Mouse (Mus musculus): ENCODE measurements around the gene Ppp2r1b. TPM values are rescaled to one million over a fixed set of nuclear protein-coding genes. Genes with fewer than 3 reads are reported as not detected.

Ppp2r1b gene
- polyA plus RNA-seq, 1 experiment from 2014 or later = 68.8 TPM

Other genes starting within 250 kb of the Ppp2r1b start
- 296 and 323 TPM in 2 replicates for gene Sdhd, start 241.5 kb upstream of the Ppp2r1b start, polyA plus RNA-seq (2015; fragmentation: Nextera tagmentation; extraction: Ambion mirVana)
- 130 and 158 TPM in 2 replicates for gene Timm8b, start 241.4 kb upstream of the Ppp2r1b start, polyA plus RNA-seq (2015; fragmentation: Nextera tagmentation; extraction: Ambion mirVana)
- 0.75 and 1.0 TPM in 2 replicates for gene Pih1d2, start 228.0 kb upstream of the Ppp2r1b start, polyA plus RNA-seq (2015; fragmentation: Nextera tagmentation; extraction: Ambion mirVana)
- 5.6 and 7.0 TPM in 2 replicates for gene Nkapd1, start 227.8 kb upstream of the Ppp2r1b start, polyA plus RNA-seq (2015; fragmentation: Nextera tagmentation; extraction: Ambion mirVana)
- 23.2 and 24.6 TPM in 2 replicates for gene Dlat, start 185.5 kb upstream of the Ppp2r1b start, polyA plus RNA-seq (2015; fragmentation: Nextera tagmentation; extraction: Ambion mirVana)
- gene Dixdc1, start 105.8 kb upstream of the Ppp2r1b start, polyA plus RNA-seq (2015; fragmentation: Nextera tagmentation; extraction: Ambion mirVana) = 1.4 and 1.8 TPM in 2 replicates
- gene 2310030G06Rik, start 98.8 kb upstream of the Ppp2r1b start, polyA plus RNA-seq (2015; fragmentation: Nextera tagmentation; extraction: Ambion mirVana) = 3.9 and 4.1 TPM in 2 replicates
- 9.9 and 15.2 TPM in 2 replicates for gene Cryab, start 94.0 kb upstream of the Ppp2r1b start, polyA plus RNA-seq (2015; fragmentation: Nextera tagmentation; extraction: Ambion mirVana)
- gene Hspb2, start 92.9 kb upstream of the Ppp2r1b start, polyA plus RNA-seq (2015; fragmentation: Nextera tagmentation; extraction: Ambion mirVana) = 2.1 and 3.5 TPM in 2 replicates
- gene Fdxacb1, start 77.1 kb upstream of the Ppp2r1b start, polyA plus RNA-seq (2015; fragmentation: Nextera tagmentation; extraction: Ambion mirVana) = 8.5 and 10.3 TPM in 2 replicates
- 14.3 and 14.4 TPM in 2 replicates for gene Alg9, start 70.3 kb upstream of the Ppp2r1b start, polyA plus RNA-seq (2015; fragmentation: Nextera tagmentation; extraction: Ambion mirVana)
- 17.4 and 18.6 TPM in 2 replicates for gene 1110032A03Rik, start 69.8 kb upstream of the Ppp2r1b start, polyA plus RNA-seq (2015; fragmentation: Nextera tagmentation; extraction: Ambion mirVana)
- 9.8 and 11.0 TPM in 2 replicates for gene Sik2, start 163.8 kb downstream of the Ppp2r1b start, polyA plus RNA-seq (2015; fragmentation: Nextera tagmentation; extraction: Ambion mirVana)
- not detected in 2 replicates for gene Btg4, start 215.6 kb downstream of the Ppp2r1b start, polyA plus RNA-seq (2015; fragmentation: Nextera tagmentation; extraction: Ambion mirVana)
- 1.7 and 1.8 TPM in 2 replicates for gene Layn, start 231.8 kb downstream of the Ppp2r1b start, polyA plus RNA-seq (2015; fragmentation: Nextera tagmentation; extraction: Ambion mirVana)

Measured in liver, embryonic 15.5 days (tissue).